Mouse (Mus musculus): ENCODE measurements at regions not wholly inside any gene's neighbourhood (a gene's known extent, or its start where the extent isn't known, plus 50 kb on each side); places are given as distances from the start of the nearest gene placed in this dataset.

- no peak for ATAC-seq
- Histone ChIP-seq H3K4me1 (no peaks in the 10 kb centered on the region), H3K4me3 (no peak overlapping the region), H3K9ac (no peak overlapping the region), H3K27me3 (no peaks in the 10 kb centered on the region), H3K9me3 (replicated peaks) (no peaks in the 10 kb centered on the region), H3K4me2 (no peak overlapping the region), H3K36me3 (ENCODE audit: poor library complexity, severe bottlenecking) (no peaks in the 10 kb centered on the region), H3K27ac (no peak overlapping the region)
- 93% methylated on average over 1 of the region's 1 CpGs for WGBS
Measured at GRCm38 (mm10) chr10:92471111-92471510, 251.1 kb downstream of the Nedd1 start.

- ATAC-seq: no peak
- H3K9me3 ChIP-seq (replicated peaks): no peaks in the 10 kb centered on the region
- no peak overlapping the region for H3K4me2 ChIP-seq
- no peak overlapping the region for H3K9ac ChIP-seq
- H3K4me1 ChIP-seq: no peaks in the 10 kb centered on the region
- no peak overlapping the region for H3K4me3 ChIP-seq
- no peak overlapping the region for H3K27ac ChIP-seq
- H3K36me3 ChIP-seq (ENCODE audit: poor library complexity, severe bottlenecking): no peaks in the 10 kb centered on the region
- no peaks in the 10 kb centered on the region for H3K27me3 ChIP-seq
- 83% methylated on average over 1 of the region's 1 CpGs for WGBS
Measured at GRCm38 (mm10) chr10:92455195-92455594, 267.0 kb downstream of the Nedd1 start.

- Histone ChIP-seq H3K4me2 (no peak overlapping the region), H3K36me3 (ENCODE audit: poor library complexity, severe bottlenecking) (no peaks in the 10 kb centered on the region), H3K9me3 (replicated peaks) (no peaks in the 10 kb centered on the region), H3K27me3 (no peaks in the 10 kb centered on the region), H3K4me3 (no peak overlapping the region), H3K4me1 (no peaks in the 10 kb centered on the region), H3K9ac (no peak overlapping the region), H3K27ac (no peak overlapping the region)
- ATAC-seq: no peak
- 83% methylated on average over 5 of the region's 5 CpGs for WGBS
Measured at GRCm38 (mm10) chr10:92453550-92453949, 268.7 kb downstream of the Nedd1 start.

- no peak overlapping the region for H3K4me3 ChIP-seq
- no peaks in the 10 kb centered on the region for H3K9me3 ChIP-seq (replicated peaks)
- ATAC-seq: no peak
- H3K36me3 ChIP-seq (ENCODE audit: poor library complexity, severe bottlenecking): no peaks in the 10 kb centered on the region
- no peaks in the 10 kb centered on the region for H3K4me1 ChIP-seq
- H3K9ac ChIP-seq: no peak overlapping the region
- no peak overlapping the region for H3K27ac ChIP-seq
- H3K27me3 ChIP-seq: no peaks in the 10 kb centered on the region; the same call in 1 of the 2 replicates
- H3K4me2 ChIP-seq: no peak overlapping the region
- WGBS: 72% methylated on average over 2 of the region's 2 CpGs
Measured at GRCm38 (mm10) chr10:92445957-92446356, 276.3 kb downstream of the Nedd1 start.

GRCm38 (mm10) chr10:92438621-92439394 is 283.4 kb downstream of the Nedd1 start:
- H3K9ac ChIP-seq: no peak overlapping the region
- peaks cover 14% of the 10 kb centered on the region for H3K27me3 ChIP-seq
- H3K4me2 ChIP-seq: no peak overlapping the region
- H3K27ac ChIP-seq: no peak overlapping the region; the same call in 1 of the 2 replicates
- no peaks in the 10 kb centered on the region for H3K36me3 ChIP-seq (ENCODE audit: poor library complexity, severe bottlenecking)
- peaks cover 22% of the 10 kb centered on the region; the same call in 1 of the 2 replicates for H3K4me1 ChIP-seq
- H3K4me3 ChIP-seq: no peak overlapping the region
- no peaks in the 10 kb centered on the region for H3K9me3 ChIP-seq (replicated peaks)
- ATAC-seq: peak; percentile 89
- WGBS: 11% methylated on average over 8 of the region's 8 CpGs

- Histone ChIP-seq H3K27me3 (no peaks in the 10 kb centered on the region), H3K9ac (no peak overlapping the region), H3K4me2 (no peak overlapping the region), H3K36me3 (ENCODE audit: poor library complexity, severe bottlenecking) (no peaks in the 10 kb centered on the region), H3K9me3 (replicated peaks) (no peaks in the 10 kb centered on the region), H3K4me3 (no peak overlapping the region), H3K27ac (peak overlapping the region; percentile 46), H3K4me1 (peaks cover 29% of the 10 kb centered on the region)
- ATAC-seq: no peak
- 29% methylated on average over 7 of the region's 7 CpGs for WGBS
Measured at GRCm38 (mm10) chr10:92429256-92429655, 293.0 kb downstream of the Nedd1 start.

- H3K4me3 ChIP-seq: no peak overlapping the region
- ATAC-seq: no peak
- 14% methylated on average over 4 of the region's 4 CpGs for WGBS
- H3K4me1 ChIP-seq: peaks cover 29% of the 10 kb centered on the region
- H3K36me3 ChIP-seq (ENCODE audit: poor library complexity, severe bottlenecking): no peaks in the 10 kb centered on the region
- H3K27me3 ChIP-seq: no peaks in the 10 kb centered on the region
- H3K4me2 ChIP-seq: no peak overlapping the region
- H3K9ac ChIP-seq: no peak overlapping the region
- no peaks in the 10 kb centered on the region for H3K9me3 ChIP-seq (replicated peaks)
- H3K27ac ChIP-seq: no peak overlapping the region
Measured at GRCm38 (mm10) chr10:92428026-92428425, 294.2 kb downstream of the Nedd1 start.

GRCm38 (mm10) chr10:92426443-92426842 is 295.8 kb downstream of the Nedd1 start:
- Histone ChIP-seq H3K36me3 (ENCODE audit: poor library complexity, severe bottlenecking) (no peaks in the 10 kb centered on the region), H3K27ac (no peak overlapping the region; the same call in 1 of the 2 replicates), H3K4me1 (peaks cover 29% of the 10 kb centered on the region), H3K4me3 (no peak overlapping the region), H3K27me3 (no peaks in the 10 kb centered on the region), H3K9ac (no peak overlapping the region), H3K4me2 (no peak overlapping the region), H3K9me3 (replicated peaks) (no peaks in the 10 kb centered on the region)
- peak; percentile 85 for ATAC-seq
- WGBS: 13% methylated on average over 6 of the region's 6 CpGs

GRCm38 (mm10) chr10:92412737-92413136 is 309.5 kb downstream of the Nedd1 start:
- Histone ChIP-seq H3K9me3 (replicated peaks) (no peaks in the 10 kb centered on the region), H3K27me3 (no peaks in the 10 kb centered on the region), H3K4me1 (no peaks in the 10 kb centered on the region), H3K4me3 (no peak overlapping the region), H3K36me3 (ENCODE audit: poor library complexity, severe bottlenecking) (no peaks in the 10 kb centered on the region), H3K4me2 (no peak overlapping the region), H3K27ac (no peak overlapping the region), H3K9ac (no peak overlapping the region)
- WGBS: 90% methylated on average over 7 of the region's 7 CpGs
- no peak for ATAC-seq

- Histone ChIP-seq H3K27me3 (0 out of 2 replicates have a peak, but pooled peaks cover under 1% of the 10 kb centered on the region), H3K4me3 (no peak overlapping the region), H3K9me3 (replicated peaks) (no peaks in the 10 kb centered on the region), H3K4me2 (no peak overlapping the region), H3K9ac (no peak overlapping the region), H3K27ac (no peak overlapping the region), H3K4me1 (no peaks in the 10 kb centered on the region), H3K36me3 (ENCODE audit: poor library complexity, severe bottlenecking) (no peaks in the 10 kb centered on the region)
- no peak for ATAC-seq
- 59% methylated on average over 5 of the region's 5 CpGs for WGBS
Measured at GRCm38 (mm10) chr10:92410813-92411325, 311.4 kb downstream of the Nedd1 start.

GRCm38 (mm10) chr10:92404697-92405293 is 317.4 kb downstream of the Nedd1 start:
- peak overlapping the region; percentile 29 for H3K4me3 ChIP-seq
- no peaks in the 10 kb centered on the region for H3K9me3 ChIP-seq (replicated peaks)
- peaks cover 30% of the 10 kb centered on the region for H3K4me1 ChIP-seq
- peaks cover 3% of the 10 kb centered on the region; the same call in 1 of the 2 replicates for H3K27me3 ChIP-seq
- 0 out of 2 replicates have a peak overlapping the region, but pooled peaks have one; percentile 16 for H3K9ac ChIP-seq
- H3K4me2 ChIP-seq: peak overlapping the region; percentile 55
- no peaks in the 10 kb centered on the region for H3K36me3 ChIP-seq (ENCODE audit: poor library complexity, severe bottlenecking)
- ATAC-seq: peak; percentile 70; the same call in 1 of the 2 replicates
- WGBS: 10% methylated on average over 15 of the region's 15 CpGs
- peak overlapping the region; percentile 44; the same call in 1 of the 2 replicates for H3K27ac ChIP-seq

- H3K4me1 ChIP-seq: peaks cover 28% of the 10 kb centered on the region
- no peak overlapping the region for H3K4me2 ChIP-seq
- H3K27me3 ChIP-seq: peaks cover under 1% of the 10 kb centered on the region; the same call in 1 of the 2 replicates
- H3K9ac ChIP-seq: no peak overlapping the region
- H3K27ac ChIP-seq: 0 out of 2 replicates have a peak overlapping the region, but pooled peaks have one; percentile 21
- ATAC-seq: peak; percentile 21; the same call in 1 of the 2 replicates
- no peaks in the 10 kb centered on the region for H3K9me3 ChIP-seq (replicated peaks)
- no peak overlapping the region for H3K4me3 ChIP-seq
- no peaks in the 10 kb centered on the region for H3K36me3 ChIP-seq (ENCODE audit: poor library complexity, severe bottlenecking)
- 66% methylated on average over 5 of the region's 5 CpGs for WGBS
Measured at GRCm38 (mm10) chr10:92400587-92401090, 321.6 kb downstream of the Nedd1 start.

Measured in forebrain, embryonic 13.5 days (tissue).